Mouse (Mus musculus) heart, embryonic 10.5 days (tissue): ENCODE data around the gene Scn7a. TPM values are rescaled to one million over a fixed set of nuclear protein-coding genes. Genes with fewer than 3 reads are reported as not detected.

Experiments used
- DNase-seq: peaks from one replicate; pipeline ENCODE4 v3.0.0-alpha.2; 2017; ENCODE audit warnings: low spot score
- H3K27ac ChIP-seq: fragments of 300-500 bp; sonication (generic); 2 replicates; pipeline ENCODE4 v1.5.1; 2016; ENCODE audit warnings: mild to moderate bottlenecking
- H3K27me3 ChIP-seq: fragments of 300-500 bp; sonication (generic); 2 replicates; pipeline ENCODE4 v1.6.1; 2016; ENCODE audit warnings: mild to moderate bottlenecking; ENCODE audit not compliant: poor library complexity, insufficient read depth, severe bottlenecking
- H3K36me3 ChIP-seq: fragments of 300-500 bp; sonication (generic); 2 replicates; pipeline ENCODE4 v1.6.1; 2016; ENCODE audit warnings: mild to moderate bottlenecking, moderate library complexity
- H3K4me1 ChIP-seq: fragments of 300-500 bp; sonication (generic); 2 replicates; pipeline ENCODE4 v1.6.1; 2016; ENCODE audit warnings: mild to moderate bottlenecking
- H3K4me3 ChIP-seq: fragments of 300-500 bp; sonication (generic); 2 replicates; pipeline ENCODE4 v1.5.1; 2016; ENCODE audit warnings: mild to moderate bottlenecking, moderate library complexity
- H3K9me3 ChIP-seq: fragments of 300-500 bp; sonication (generic); 2 replicates; pipeline ENCODE4 v1.6.1; 2016; ENCODE audit warnings: mild to moderate bottlenecking, moderate library complexity
- WGBS: fragments of 180-500 bp; shearing (Covaris S2); methylation state at CpG from one replicate; pipeline ENCODE4 v1.1.7; 2016; 5-methylcytosine and 5-hydroxymethylcytosine counted together
- polyA plus RNA-seq: library from polyadenylated mRNA; unstranded; fragments of >200 nt; fragmentation: Nextera tagmentation; extraction: Ambion mirVana; gene quantifications from 2 replicates; pipeline ENCODE4 v1.2.1, GENCODE M21; 2016

Gene Scn7a
- polyA plus RNA-seq, 1 experiment from 2014 or later, result 0.83 TPM

DNA sequence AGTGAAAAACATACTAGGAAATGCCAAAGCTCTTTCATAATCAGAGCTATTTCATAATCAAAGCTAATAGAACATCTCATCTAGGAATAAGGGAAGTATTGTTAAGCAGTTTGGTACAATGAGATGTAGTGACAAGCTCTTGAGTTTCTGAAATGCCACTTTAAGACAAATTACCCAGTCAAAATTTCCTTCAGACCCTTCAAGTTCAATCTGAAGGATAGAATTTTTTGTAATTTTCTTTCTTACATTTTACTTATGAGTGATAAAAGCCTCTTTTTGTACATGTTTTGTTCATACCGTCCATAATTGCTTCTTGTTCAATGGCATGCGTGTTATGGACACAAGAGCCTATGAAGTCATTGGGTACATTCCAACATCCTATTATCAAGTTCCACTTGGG lies 72.6 kb downstream of the Scn7a start:
- H3K27ac ChIP-seq, result no peak overlapping the region
- H3K27me3 ChIP-seq, result no peaks in the 10 kb centered on the region
- WGBS, result 84% methylated on average over 2 of the region's 2 CpGs
- H3K4me1 ChIP-seq, result no peaks in the 10 kb centered on the region
- H3K4me3 ChIP-seq, result no peak overlapping the region
- no peak for DNase-seq
- H3K9me3 ChIP-seq, result no peaks in the 10 kb centered on the region
- H3K36me3 ChIP-seq, result no peaks in the 10 kb centered on the region

DNA sequence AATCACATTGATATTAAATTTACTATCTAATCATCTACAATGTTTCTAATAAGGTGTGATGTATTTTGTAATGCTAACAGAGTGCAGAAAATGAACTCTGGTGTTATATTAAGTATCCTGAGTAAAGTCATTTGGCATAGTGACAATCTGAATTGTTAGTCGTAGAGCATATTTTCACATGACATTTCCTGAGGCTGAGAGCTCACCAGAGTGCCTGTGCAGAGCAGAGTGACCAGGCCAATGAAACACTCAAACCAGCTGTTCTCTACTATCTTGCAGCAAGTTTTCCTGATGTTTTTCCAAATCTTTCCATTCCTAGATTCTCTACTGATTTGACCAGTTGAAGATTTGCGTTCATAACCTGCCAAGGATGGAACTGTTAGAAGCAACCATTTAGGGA lies 92.4 kb downstream of the Scn7a start:
- no peak overlapping the region for H3K4me3 ChIP-seq
- no peaks in the 10 kb centered on the region for H3K4me1 ChIP-seq
- no peaks in the 10 kb centered on the region for H3K27me3 ChIP-seq
- H3K36me3 ChIP-seq, result no peaks in the 10 kb centered on the region
- H3K9me3 ChIP-seq, result no peaks in the 10 kb centered on the region
- 83% methylated on average over 2 of the region's 2 CpGs for whole genome bisulfite sequencing
- no peak overlapping the region for H3K27ac ChIP-seq
- DNase-seq, result no peak

DNA sequence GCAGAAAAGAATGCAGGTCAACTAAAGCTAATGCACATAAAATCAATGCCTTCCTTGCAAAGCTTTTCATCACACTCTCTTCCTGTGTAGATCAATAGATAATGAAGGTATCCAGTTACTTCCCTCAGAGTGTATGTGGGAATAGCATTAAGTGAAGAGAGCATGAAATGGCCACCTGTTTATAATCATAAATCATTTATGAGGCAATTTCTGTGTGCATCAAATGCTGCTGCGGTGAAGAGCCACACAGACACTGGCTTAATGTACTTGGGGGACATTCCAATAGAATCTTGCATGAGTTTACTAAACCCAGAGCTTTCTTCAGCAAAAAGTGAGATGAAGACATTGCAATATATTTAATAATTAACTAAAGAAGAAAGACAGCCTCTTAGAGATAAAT lies 122.7 kb downstream of the Scn7a start:
- 83% methylated on average over 1 of the region's 1 CpGs for WGBS
- no peak overlapping the region for H3K4me3 ChIP-seq
- no peak overlapping the region for H3K27ac ChIP-seq
- H3K9me3 ChIP-seq, result no peaks in the 10 kb centered on the region
- no peak for DNase-seq
- H3K36me3 ChIP-seq, result no peaks in the 10 kb centered on the region
- H3K4me1 ChIP-seq, result no peaks in the 10 kb centered on the region
- no peaks in the 10 kb centered on the region for H3K27me3 ChIP-seq

DNA sequence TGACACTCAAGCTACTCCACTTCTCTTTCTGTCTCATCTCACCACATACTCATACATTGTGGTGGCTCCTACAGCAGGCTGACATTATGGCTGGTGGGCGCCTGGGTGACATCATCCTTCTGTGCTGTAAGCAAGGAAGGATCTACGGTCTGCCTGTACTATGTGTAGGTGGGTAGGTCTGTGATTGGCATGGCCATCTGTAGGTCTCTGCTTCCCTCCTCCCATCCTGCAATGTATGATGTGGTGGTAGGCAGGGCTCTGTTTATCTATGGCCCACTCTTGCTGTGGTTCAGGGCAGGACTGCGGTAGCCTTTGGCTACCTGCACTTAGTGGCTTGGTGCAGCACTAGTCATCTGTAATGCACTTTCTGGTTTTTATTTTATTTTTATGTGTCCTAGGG lies 128.3 kb downstream of the Scn7a start:
- Histone ChIP-seq H3K9me3 (no peaks in the 10 kb centered on the region), H3K36me3 (no peaks in the 10 kb centered on the region), H3K4me3 (no peak overlapping the region), H3K27me3 (no peaks in the 10 kb centered on the region), H3K4me1 (no peaks in the 10 kb centered on the region), H3K27ac (no peak overlapping the region)
- DNase-seq, result no peak
- 88% methylated on average over 3 of the region's 3 CpGs for WGBS

DNA sequence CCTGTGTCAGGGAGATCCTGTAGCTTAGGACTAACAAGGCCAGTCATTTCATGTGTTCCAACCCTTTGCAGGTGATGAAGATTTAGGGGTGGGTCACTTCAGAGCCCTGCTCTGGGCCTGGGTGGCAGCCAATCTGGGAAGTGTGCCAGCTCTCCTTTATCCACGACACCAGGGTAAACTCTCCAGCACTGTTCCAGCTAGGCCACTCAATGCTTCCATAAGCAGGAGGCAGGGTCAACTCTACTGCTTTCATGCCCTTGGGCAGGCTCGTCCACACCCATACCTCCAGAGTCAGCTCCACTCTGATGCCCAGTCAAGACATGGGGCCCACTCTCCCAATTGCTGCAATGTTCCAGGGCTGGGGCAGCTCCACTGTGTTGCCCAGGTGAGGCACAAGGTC lies 129.3 kb downstream of the Scn7a start:
- no peaks in the 10 kb centered on the region for H3K27me3 ChIP-seq
- WGBS, result 77% methylated on average over 2 of the region's 2 CpGs
- no peak for DNase-seq
- H3K4me3 ChIP-seq, result no peak overlapping the region
- no peak overlapping the region for H3K27ac ChIP-seq
- no peaks in the 10 kb centered on the region for H3K4me1 ChIP-seq
- H3K9me3 ChIP-seq, result no peaks in the 10 kb centered on the region
- no peaks in the 10 kb centered on the region for H3K36me3 ChIP-seq

DNA sequence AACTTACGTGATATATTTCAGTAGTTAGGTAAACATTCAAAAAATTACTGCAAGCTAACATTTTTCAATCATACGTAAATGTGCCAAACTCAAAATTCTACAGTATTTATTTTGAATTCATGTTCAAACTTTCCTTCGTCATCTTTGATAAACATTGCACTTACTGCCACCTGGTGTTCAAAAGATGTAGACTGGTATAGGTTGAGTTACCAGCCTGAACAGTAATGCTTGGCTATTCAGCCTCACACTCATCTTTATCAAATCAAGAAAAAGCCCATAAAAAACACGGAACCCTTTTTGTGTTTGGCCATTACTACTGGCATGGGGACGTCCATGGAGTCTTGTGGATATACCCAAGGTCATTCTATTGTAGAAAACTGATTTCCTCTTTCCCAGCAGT lies 140.3 kb downstream of the Scn7a start:
- Histone ChIP-seq H3K9me3 (no peaks in the 10 kb centered on the region), H3K4me3 (no peak overlapping the region), H3K4me1 (no peaks in the 10 kb centered on the region), H3K27ac (no peak overlapping the region), H3K27me3 (no peaks in the 10 kb centered on the region), H3K36me3 (no peaks in the 10 kb centered on the region)
- no peak for DNase-seq
- 29% methylated on average over 5 of the region's 5 CpGs for WGBS

DNA sequence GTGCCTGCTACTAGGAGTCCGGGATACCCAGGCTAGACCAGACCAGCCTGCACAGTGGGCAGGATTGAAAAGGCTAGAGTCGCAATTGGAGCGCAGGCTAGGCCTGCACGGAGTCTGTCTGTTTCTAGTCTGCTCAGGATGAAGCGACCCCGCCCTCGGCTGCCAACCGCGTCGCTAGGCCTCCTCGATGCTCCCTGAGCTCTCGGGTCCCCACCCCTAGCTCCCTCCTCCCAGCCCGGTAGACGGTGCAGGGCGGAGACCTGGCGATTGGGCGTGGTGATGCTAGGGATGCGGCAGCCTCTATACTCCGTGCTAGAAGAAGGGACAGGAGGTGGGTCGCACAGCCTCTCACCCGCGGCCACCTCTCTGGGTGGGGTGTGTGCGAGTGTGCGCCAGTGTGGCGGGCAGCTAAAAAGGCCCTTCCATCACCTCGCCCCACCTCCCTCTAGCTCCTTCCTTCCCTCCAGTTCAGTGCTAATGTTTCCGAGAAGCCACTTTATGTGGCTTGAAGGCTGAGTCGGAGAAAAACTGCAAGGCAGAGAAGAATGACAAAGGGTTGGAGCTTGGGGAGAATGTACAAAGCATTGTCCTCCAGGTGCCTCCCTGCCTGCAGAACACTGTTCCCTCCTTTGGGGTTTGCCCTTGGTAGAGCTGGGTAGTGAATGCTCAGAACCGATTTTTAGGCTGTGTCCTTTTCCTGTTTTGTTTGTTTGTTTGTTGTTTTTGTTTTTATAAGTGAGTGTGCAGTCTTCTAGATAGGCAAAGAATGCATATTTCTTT lies 149.9 kb downstream of the Scn7a start, which contains the start of gene Scn9a:
Gene Scn9a, minus strand, starts transcription at position 383 of the 780 bp plus-strand sequence.
- DNase-seq, result peak; percentile 75
- Histone ChIP-seq H3K27me3 (peaks cover 20% of the 10 kb centered on the region), H3K27ac (no peak within 1 kb of the TSS), H3K9me3 (no peaks in the 10 kb centered on the region), H3K4me1 (peaks cover 8% of the 10 kb centered on the region; the same call in 1 of the 2 replicates), H3K36me3 (no peaks in the 10 kb centered on the region), H3K4me3 (peak within 1 kb of the TSS; percentile 55)
- 3% methylated on average over 29 of the region's 29 CpGs for WGBS

DNA sequence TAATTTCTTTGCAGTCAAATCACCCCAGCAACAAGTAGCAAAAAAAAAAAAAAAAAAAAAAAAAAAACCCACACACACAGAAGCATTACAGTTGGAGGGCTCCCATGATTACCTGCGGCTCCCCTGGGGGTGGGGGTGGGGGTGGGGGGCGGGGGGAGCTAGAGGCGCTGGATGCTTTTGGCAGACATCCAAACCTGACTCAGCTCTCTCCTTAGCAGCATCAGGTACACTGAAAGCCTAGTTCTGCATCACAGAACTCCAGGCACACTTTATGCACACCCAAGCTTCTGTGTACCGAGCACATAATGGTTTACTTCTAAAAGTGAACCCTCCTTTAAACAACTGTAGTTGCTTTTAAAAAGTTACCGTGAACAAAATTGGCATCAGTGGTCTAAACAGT lies 152.0 kb downstream of the Scn7a start:
- DNase-seq, result no peak
- 35% methylated on average over 5 of the region's 5 CpGs for WGBS
- Histone ChIP-seq H3K27ac (no peak overlapping the region), H3K9me3 (no peaks in the 10 kb centered on the region), H3K36me3 (no peaks in the 10 kb centered on the region), H3K27me3 (peaks cover 20% of the 10 kb centered on the region), H3K4me1 (peaks cover 8% of the 10 kb centered on the region; the same call in 1 of the 2 replicates), H3K4me3 (no peak overlapping the region)

Other genes with a start within 250 kb of the Scn7a start
- gene Scn9a, start 150.0 kb downstream of the Scn7a start, polyA plus RNA-seq, result 0.01 and 0.05 TPM in 2 replicates